Mouse (Mus musculus) embryonic facial prominence, embryonic 11.5 days (tissue): Measurements from ENCODE around the gene Malsu1. TPM values are rescaled to one million over a fixed set of nuclear protein-coding genes. Genes with fewer than 3 reads are reported as not detected.

Experiments
- ATAC-seq: fragments of 200-750 bp; cut with Nextera tagmentation; replicated peaks from 2 replicates; pipeline ENCODE4 v1.8.0; 2017; ENCODE audit warnings: low read depth; ENCODE audit not compliant: insufficient number of reproducible peaks, low FRiP score, low TSS enrichment
- DNase-seq: peaks from one replicate; pipeline ENCODE4 v3.0.0-alpha.2; 2015; ENCODE audit warnings: low spot score
- H3K27ac ChIP-seq: fragments of 300-500 bp; sonication (generic); replicated peaks from 2 replicates; pipeline ENCODE4 v1.5.1; 2014; ENCODE audit warnings: mild to moderate bottlenecking, low read depth, low read length, control low read depth
- H3K27me3 ChIP-seq: fragments of 300-500 bp; sonication (generic); 2 replicates; pipeline ENCODE4 v1.6.1; 2014; ENCODE audit warnings: mild to moderate bottlenecking, low read length, moderate library complexity, mixed read lengths; ENCODE audit not compliant: control insufficient read depth, insufficient read depth
- H3K36me3 ChIP-seq: fragments of 300-500 bp; sonication (generic); replicated peaks from 2 replicates; pipeline ENCODE4 v1.6.1; 2014; ENCODE audit warnings: low read depth, mild to moderate bottlenecking, low read length, moderate library complexity, mixed read lengths; ENCODE audit not compliant: control insufficient read depth, insufficient read depth
- H3K4me1 ChIP-seq: fragments of 300-500 bp; sonication (generic); 2 replicates; pipeline ENCODE4 v1.6.1; 2014; ENCODE audit warnings: low read length, mixed read lengths; ENCODE audit not compliant: control insufficient read depth, insufficient read depth
- H3K4me2 ChIP-seq: fragments of 300-500 bp; sonication (generic); 2 replicates; pipeline ENCODE4 v1.6.1; 2014; ENCODE audit warnings: low read depth, mild to moderate bottlenecking, control low read depth, low read length, moderate library complexity
- H3K4me3 ChIP-seq: fragments of 300-500 bp; sonication (generic); 2 replicates; pipeline ENCODE4 v1.5.1; 2014; ENCODE audit warnings: low read depth, low read length, control low read depth
- H3K9ac ChIP-seq: fragments of 300-500 bp; sonication (generic); replicated peaks from 2 replicates; pipeline ENCODE4 v1.6.1; 2014; ENCODE audit warnings: mild to moderate bottlenecking, control low read depth, low read length
- H3K9me3 ChIP-seq: fragments of 300-500 bp; sonication (generic); replicated peaks from 2 replicates; pipeline ENCODE4 v1.6.1; 2016; ENCODE audit warnings: mild to moderate bottlenecking, low read length, inconsistent platforms, mixed read lengths; ENCODE audit not compliant: control insufficient read depth
- WGBS: fragments of 180-500 bp; shearing (Covaris S2); extraction: QIAGEN DNeasy Blood & Tissue Kit; methylation state at CpG from one replicate; pipeline ENCODE4 v1.1.7; 2014; 5-methylcytosine and 5-hydroxymethylcytosine counted together
- polyA plus RNA-seq: library from polyadenylated mRNA; unstranded; fragments of >200 nt; fragmentation: Nextera tagmentation; extraction: Ambion mirVana; gene quantifications from 2 replicates; pipeline ENCODE4 v1.2.1, GENCODE M21; 2014

The Malsu1 gene
- polyA plus RNA-seq, 1 experiment from 2014 or later, result 68.5 TPM

GRCm38 (mm10) chr6:49050677-49051410 lies 22.8 kb upstream of the Malsu1 start:
- Histone ChIP-seq H3K36me3 (no peaks in the 10 kb centered on the region), H3K9me3 (no peaks in the 10 kb centered on the region), H3K4me2 (no peak overlapping the region), H3K4me3 (no peak overlapping the region), H3K9ac (no peak overlapping the region), H3K4me1 (no peaks in the 10 kb centered on the region), H3K27ac (no peak overlapping the region), H3K27me3 (no peaks in the 10 kb centered on the region)
- DNase-seq, result no peak
- 65% methylated on average over 11 of the region's 11 CpGs for WGBS
- ATAC-seq, result no peak

DNA sequence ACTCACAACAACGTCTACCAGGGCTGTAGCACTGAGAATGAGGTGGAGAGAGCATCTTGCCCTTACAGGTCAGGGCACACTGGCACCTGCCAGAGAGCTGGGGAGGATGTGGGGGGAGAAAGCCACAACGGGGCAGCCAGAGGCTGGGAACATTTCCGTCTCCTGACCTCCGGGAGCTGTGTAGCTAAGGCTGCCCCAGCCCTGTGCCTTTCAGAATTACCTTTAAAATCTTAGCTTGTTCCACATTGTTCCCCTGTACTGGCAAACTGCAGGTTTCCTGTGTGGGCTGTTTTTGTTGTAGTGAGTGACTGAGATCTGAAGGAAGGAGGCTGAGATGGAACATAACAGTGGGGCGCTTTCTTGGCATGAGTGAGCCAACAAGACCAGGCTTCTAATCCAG lies 21.4 kb upstream of the Malsu1 start:
- no peaks in the 10 kb centered on the region for H3K36me3 ChIP-seq
- ATAC-seq, result no peak
- no peak for DNase-seq
- no peak overlapping the region for H3K4me3 ChIP-seq
- no peak overlapping the region for H3K27ac ChIP-seq
- no peak overlapping the region for H3K4me2 ChIP-seq
- H3K4me1 ChIP-seq, result no peaks in the 10 kb centered on the region
- no peaks in the 10 kb centered on the region for H3K27me3 ChIP-seq
- H3K9ac ChIP-seq, result no peak overlapping the region
- WGBS, result 72% methylated on average over 5 of the region's 5 CpGs
- H3K9me3 ChIP-seq, result no peaks in the 10 kb centered on the region

- peak; percentile 35 for DNase-seq
- Histone ChIP-seq H3K27ac (no peak overlapping the region), H3K9me3 (no peaks in the 10 kb centered on the region), H3K9ac (no peak overlapping the region), H3K4me2 (no peak overlapping the region), H3K36me3 (no peaks in the 10 kb centered on the region), H3K27me3 (no peaks in the 10 kb centered on the region), H3K4me1 (no peaks in the 10 kb centered on the region), H3K4me3 (no peak overlapping the region)
- ATAC-seq, result 0 out of 2 replicates have a peak, but pooled peaks have one; percentile 64
- WGBS, result 5% methylated on average over 7 of the region's 7 CpGs
These were observed 18.3 kb upstream of the Malsu1 start for GRCm38 (mm10) chr6:49055256-49055733.

DNA sequence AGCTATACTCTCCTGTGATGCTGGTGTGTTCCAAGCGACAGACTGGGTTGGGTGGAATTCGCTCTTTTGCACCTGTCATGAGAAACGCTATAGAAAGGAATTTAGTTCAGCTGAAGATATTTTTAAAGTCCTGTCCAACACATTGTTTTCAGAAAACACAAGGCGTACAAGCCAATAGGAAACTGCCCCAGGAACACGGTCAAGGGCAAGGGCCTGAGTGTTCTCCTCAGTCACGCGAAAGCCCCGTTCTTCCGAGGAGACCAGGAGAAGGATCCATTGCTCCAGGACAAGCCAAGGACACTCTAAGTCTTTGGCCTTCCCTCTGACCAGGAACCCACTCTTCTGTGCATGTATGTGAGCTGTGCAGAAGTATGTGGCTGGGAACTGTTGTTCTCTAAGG lies 17.6 kb upstream of the Malsu1 start:
- ATAC-seq, result no peak
- no peaks in the 10 kb centered on the region for H3K4me1 ChIP-seq

DNA sequence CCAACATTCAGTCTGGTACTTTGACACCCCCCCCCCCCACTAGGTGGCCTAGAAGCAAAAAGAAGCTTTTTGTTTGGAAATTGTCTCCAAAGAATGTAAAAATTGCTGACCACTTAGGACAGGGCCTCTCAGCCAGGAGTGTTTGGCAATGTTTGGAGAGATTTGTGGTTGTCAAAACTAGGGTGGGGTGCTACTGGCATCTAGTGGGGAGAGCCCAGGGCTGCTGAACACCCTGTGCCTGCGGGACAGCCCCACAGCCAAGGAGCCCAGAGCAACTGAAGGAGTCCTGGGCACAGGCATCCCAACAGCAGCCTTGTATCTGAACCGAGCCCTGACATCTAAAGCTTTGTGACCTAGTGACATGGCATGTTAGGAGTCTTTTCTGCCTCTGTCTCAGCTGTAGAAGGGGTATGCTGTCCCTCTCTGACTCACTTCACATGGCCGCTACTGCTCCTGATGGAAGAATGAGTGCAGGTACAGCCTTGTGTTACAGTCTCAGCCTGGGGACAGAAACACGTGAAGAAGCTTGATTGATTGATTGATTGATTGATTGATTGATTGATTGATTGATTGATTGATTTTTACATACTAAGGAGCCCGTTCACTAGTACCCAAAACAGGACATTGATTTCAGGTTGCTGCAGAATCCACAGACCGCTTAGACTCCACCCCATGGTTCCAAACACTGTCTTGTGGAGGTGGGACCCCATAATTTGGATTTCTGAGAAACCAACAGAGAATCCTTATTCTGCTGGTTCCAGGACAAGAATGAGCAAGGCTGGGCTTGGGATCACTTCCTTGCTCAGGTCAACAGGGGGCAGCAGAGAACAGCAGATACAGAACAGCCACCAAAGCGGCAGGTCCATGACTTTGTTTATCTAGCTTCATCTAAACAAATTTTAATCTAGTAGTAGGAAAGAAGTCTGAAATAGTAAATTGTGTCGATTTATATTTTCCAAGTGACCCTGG lies 16.3 kb upstream of the Malsu1 start:
- 44% methylated on average over 8 of the region's 8 CpGs for WGBS

More for the DNA sequence above, 17.6 kb upstream of the Malsu1 start:
- H3K9me3 ChIP-seq, result no peaks in the 10 kb centered on the region
- DNase-seq, result no peak
- no peaks in the 10 kb centered on the region for H3K36me3 ChIP-seq
- H3K4me3 ChIP-seq, result no peak overlapping the region
- WGBS, result 74% methylated on average over 9 of the region's 9 CpGs
- no peak overlapping the region for H3K4me2 ChIP-seq
- H3K9ac ChIP-seq, result no peak overlapping the region
- no peak overlapping the region for H3K27ac ChIP-seq
- H3K27me3 ChIP-seq, result no peaks in the 10 kb centered on the region

DNA sequence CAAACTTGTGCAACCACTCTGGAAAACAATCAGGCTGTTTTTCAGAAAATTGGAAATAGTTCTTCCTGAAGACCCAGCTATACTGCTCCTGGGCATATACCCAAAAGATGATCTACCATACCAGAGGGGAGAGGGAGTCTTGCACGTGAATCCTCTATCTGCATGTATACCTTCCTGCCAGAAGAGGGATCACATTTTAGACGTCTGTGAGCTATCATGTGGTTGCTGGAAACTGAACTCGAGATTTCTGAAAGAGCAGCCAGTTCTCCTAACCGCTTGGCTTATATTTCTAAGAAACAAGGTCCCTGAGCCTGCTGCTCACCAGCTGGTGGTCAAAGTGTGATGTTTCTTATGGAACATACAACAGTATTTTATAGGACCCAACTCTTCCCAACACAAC lies 5.2 kb upstream of the Malsu1 start:
- Histone ChIP-seq H3K4me1 (no peaks in the 10 kb centered on the region), H3K27ac (no peak overlapping the region), H3K9ac (no peak overlapping the region), H3K36me3 (no peaks in the 10 kb centered on the region), H3K4me3 (no peak overlapping the region), H3K9me3 (no peaks in the 10 kb centered on the region), H3K4me2 (no peak overlapping the region), H3K27me3 (no peaks in the 10 kb centered on the region)
- no peak for DNase-seq
- ATAC-seq, result no peak
- 54% methylated on average over 3 of the region's 4 CpGs for WGBS

More for the DNA sequence above, 16.3 kb upstream of the Malsu1 start:
- H3K27ac ChIP-seq, result no peak overlapping the region
- DNase-seq (peak; percentile 81), ATAC-seq (no peak)
- H3K4me3 ChIP-seq, result no peak overlapping the region
- H3K9ac ChIP-seq, result no peak overlapping the region
- no peaks in the 10 kb centered on the region for H3K27me3 ChIP-seq
- H3K9me3 ChIP-seq, result no peaks in the 10 kb centered on the region
- H3K36me3 ChIP-seq, result no peaks in the 10 kb centered on the region
- no peaks in the 10 kb centered on the region for H3K4me1 ChIP-seq
- no peak overlapping the region for H3K4me2 ChIP-seq

DNA sequence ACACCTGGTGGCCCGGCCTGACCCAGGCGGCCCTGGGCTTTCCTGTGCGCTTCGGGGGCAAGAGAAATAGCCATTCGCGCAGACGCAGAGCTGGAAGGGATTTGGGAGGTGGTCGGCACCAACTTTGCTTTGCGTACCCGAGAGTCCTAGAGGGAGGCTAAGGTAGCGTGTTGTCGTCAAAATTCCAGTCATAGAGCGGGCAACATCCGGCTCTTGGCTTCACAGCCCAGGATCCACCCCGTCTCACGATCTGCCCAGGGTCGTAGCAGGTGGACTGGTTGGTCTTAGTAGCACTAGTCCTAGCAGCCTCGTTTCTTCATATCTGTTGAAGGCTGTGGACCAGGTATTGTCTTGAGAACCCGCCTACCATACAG lies 509 bp downstream of the Malsu1 start:
- Histone ChIP-seq H3K9me3 (no peaks in the 10 kb centered on the region), H3K4me2 (peak overlapping the region; percentile 75), H3K9ac (peak overlapping the region; percentile 95), H3K27me3 (no peaks in the 10 kb centered on the region), H3K36me3 (no peaks in the 10 kb centered on the region), H3K4me3 (peak overlapping the region; percentile 97), H3K4me1 (no peaks in the 10 kb centered on the region), H3K27ac (peak overlapping the region; percentile 71)
- peak; percentile 43 for DNase-seq
- under 1% methylated on average over 19 of the region's 19 CpGs for WGBS
- ATAC-seq, result peak; percentile 63

GRCm38 (mm10) chr6:49077894-49078293 lies 4.3 kb downstream of the Malsu1 start:
- Histone ChIP-seq H3K9me3 (no peaks in the 10 kb centered on the region), H3K9ac (no peak overlapping the region), H3K27me3 (no peaks in the 10 kb centered on the region), H3K27ac (no peak overlapping the region), H3K4me1 (no peaks in the 10 kb centered on the region), H3K4me2 (no peak overlapping the region), H3K4me3 (no peak overlapping the region), H3K36me3 (no peaks in the 10 kb centered on the region)
- 89% methylated on average over 2 of the region's 2 CpGs for WGBS
- ATAC-seq, result no peak
- no peak for DNase-seq
